Mouse (Mus musculus): ENCODE results near the gene Gramd4.
"Not testable (repeated sequence)": the region's sequence is repeated elsewhere in the genome, so short reads cannot be mapped to it uniquely, and the experiment has no call there.

Gramd4 gene

GRCm38 (mm10) chr15:86167787-86168504, 110.5 kb downstream of the Gramd4 start:
- peak; percentile 47 for DNase-seq

DNA sequence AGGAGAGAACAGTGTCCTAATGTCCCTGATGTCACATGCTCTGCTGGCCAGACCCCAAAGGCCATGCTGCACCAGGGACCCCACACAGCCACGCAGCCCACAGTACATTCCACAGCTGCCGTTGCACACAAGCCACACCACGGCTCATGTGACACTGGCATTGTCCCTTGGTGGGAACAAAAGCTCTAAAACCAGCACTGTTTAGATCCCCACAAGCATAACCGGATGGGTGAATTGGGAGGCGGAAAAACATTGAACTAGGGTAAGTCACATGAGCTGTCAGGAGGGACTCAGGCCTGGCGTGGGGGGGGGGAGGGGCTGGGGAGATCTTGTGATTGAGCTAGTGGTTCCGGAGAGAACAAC, 111.0 kb downstream of the Gramd4 start:
- DNase-seq, result peak; percentile 54

DNA sequence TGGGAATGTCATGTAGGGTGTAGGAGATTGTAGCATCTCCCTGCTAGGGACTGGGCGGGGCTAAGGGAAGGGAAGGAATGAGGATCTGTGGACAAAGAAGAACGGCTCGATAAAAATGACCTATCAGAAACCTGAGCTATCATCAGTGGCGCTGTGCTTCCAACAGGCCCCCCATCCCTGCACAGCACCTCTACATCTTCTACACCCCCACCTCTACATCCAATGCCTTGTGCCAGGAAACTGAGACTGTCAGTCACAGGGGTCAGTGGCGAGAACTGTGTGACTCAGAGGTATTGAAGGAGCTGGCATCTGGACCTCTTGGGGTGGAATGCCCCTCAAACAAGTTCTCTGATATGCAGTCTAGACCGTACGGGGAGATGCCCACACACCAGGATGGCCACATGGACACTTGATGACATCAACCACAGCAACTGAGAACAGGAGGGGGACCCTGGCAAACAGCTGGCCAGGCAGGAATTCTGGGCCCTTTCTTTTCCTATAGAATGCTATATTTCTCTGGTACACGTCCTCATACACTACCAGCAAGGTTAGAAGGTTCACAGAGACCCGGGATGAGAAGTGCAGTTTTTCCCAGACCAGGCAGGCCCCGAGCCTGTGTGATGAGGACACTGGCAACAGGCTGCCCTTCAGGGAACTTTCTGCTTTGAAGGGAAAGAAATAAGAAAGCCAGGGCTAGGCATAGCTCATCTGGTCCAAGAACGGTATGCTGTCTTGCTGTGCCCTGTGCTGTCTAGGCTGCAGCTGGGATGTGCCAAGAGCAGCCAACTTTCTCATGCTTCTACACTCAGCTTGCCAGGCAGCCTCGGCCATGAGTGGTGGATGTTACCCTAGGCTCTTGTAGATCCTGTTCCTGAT, 111.7 kb downstream of the Gramd4 start:
- no peak for DNase-seq

DNA sequence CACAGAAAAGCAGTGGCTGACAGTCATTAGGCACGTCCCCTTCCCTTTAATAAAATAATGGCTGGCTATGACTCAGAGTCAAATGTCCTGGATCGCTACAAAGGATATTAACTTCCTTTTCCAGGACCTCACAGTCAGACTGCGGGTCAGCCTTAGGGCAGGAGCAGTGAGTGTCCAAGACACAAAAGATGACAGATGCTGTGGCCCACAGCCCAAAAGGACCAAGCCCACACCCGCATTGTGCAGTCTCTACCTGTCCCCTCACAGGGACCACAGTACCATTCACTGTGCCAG, 112.3 kb downstream of the Gramd4 start:
- DNase-seq, result no peak

GRCm38 (mm10) chr15:86171316-86171715, 113.8 kb downstream of the Gramd4 start:
- DNase-seq, result no peak

DNA sequence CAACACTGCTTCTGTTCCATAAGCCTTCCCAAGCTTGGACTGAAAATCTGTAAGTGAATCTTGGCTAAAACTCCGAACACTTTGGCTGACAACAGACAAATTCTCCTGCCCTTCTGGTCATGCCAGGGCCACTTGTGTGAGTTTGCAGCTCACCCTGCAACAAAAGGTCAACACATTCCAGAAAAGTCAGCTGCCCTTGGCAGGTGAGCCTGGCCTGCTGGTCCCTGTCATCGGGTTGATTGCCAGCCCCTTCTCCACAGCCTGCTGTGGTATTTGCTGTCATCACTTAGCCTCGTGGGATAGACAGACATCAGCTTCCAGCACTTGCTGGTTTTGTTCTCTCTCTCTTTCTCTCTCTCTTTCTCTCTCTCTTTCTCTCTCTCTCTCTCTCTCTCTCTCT, 114.6 kb downstream of the Gramd4 start:
- DNase-seq, result peak; percentile 35

GRCm38 (mm10) chr15:86172526-86172925, 115.0 kb downstream of the Gramd4 start:
- peak; percentile 40 for DNase-seq

GRCm38 (mm10) chr15:86173136-86173985, 115.9 kb downstream of the Gramd4 start:
- no peak for DNase-seq

GRCm38 (mm10) chr15:86175253-86176050, 118.0 kb downstream of the Gramd4 start:
- DNase-seq, result no peak

DNA sequence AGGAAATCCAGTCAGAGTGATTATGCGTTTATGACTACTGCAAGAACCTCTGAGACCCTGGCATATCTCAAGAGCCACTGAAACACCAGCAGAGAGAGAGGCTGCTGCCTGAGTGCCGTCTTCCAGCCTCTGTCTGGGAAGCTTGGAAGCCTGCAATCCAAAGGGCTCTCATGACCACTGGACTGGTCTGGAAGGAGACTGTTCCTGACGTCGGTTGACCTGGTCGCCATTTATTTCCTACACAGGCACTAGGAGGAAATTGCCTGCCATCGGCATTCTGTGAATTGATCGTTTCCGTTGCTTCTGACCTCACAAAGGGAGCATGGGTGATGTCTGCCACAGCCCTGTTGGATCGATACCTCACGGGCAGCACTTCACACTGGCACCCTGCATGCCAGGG, 118.7 kb downstream of the Gramd4 start:
- peak; percentile 31 for DNase-seq

- DNase-seq, result peak; percentile 48
Measured at GRCm38 (mm10) chr15:86176771-86177702, 119.5 kb downstream of the Gramd4 start.

DNA sequence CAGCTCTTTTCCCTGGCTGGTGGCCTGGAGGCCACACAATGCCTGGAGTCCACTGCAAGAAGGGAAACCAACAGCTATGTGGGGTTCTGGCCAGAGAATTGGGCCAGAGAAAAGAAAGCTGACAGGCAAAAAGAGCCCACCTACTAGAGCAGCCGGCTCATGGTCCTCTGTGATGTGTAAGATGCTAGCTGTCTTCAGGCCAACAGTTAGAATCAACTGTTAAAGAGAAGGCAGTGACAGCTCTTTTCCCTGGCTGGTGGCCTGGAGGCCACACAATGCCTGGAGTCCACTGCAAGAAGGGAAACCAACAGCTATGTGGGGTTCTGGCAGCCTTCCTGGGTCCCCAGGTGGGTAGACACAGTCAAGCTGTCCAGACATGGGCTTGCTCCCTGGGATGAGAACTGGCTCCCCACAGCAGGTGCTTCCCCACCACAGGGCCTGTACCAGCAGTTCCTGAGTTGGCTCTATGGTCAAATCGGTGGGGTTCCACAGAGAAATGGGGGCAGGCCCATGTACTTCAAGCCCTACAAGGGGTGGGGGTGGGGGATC, 120.3 kb downstream of the Gramd4 start:
- DNase-seq, result peak; percentile 89

DNA sequence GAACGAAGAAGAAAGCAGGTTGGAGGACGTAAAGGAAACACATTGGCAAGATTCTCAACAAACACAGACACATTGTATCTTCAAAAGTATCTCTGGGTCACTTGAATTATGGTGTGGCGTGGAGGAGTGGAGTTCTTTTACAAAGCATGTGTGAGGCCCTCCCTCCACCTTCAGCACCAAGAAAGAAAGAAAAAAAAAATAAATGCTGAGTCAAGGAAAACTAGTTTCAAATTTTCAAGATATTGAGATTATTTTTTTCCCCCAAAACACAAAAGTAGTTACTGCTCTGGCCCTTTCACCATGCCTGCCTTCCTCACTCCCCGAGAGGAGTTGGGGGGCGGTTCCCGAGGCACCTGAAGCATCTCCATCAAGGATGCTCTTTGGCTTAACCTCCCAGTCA, 121.1 kb downstream of the Gramd4 start:
- no peak for DNase-seq

- no peak for DNase-seq
Measured at GRCm38 (mm10) chr15:86180427-86180826, 122.9 kb downstream of the Gramd4 start.

GRCm38 (mm10) chr15:86181321-86181720, 123.8 kb downstream of the Gramd4 start:
- not testable (repeated sequence) for DNase-seq

DNA sequence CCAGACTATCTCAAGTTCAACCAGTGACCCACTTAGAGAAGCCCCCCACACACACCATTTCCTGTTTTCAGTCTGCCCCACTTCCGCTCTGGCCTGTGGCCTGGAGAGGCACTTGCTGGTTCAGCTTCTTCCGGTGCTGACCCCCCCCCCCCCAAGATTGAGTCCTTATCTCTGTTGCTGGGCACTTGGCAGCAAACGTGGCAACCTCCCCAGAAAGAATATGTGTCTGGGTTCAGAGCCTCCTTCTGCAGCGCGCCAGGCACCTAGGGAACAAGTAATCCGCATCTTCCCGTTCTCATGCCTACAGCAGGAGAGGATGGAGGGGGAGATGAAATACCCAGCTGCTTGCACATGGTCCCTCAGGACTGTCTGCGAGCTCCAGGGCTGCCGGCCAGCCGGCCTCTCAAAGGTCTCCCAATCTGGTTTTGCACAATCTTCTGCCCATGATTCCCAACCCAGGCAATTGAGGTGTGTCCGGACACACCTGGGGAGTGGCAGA, 124.5 kb downstream of the Gramd4 start:
- peak; percentile 48 for DNase-seq

- peak; percentile 63 for DNase-seq
Measured at GRCm38 (mm10) chr15:86182646-86183045, 125.2 kb downstream of the Gramd4 start.

- peak; percentile 30 for DNase-seq
Measured at GRCm38 (mm10) chr15:86183484-86183883, 126.0 kb downstream of the Gramd4 start.

- DNase-seq, result peak; percentile 38
Measured at GRCm38 (mm10) chr15:86184071-86184470, 126.6 kb downstream of the Gramd4 start.

GRCm38 (mm10) chr15:86184851-86185688, 127.6 kb downstream of the Gramd4 start:
- peak; percentile 71 for DNase-seq
